Mouse (Mus musculus) gastrocnemius, adult 2 months (tissue): ENCODE measurements around the gene Nlgn1. TPM values are rescaled to one million over a fixed set of nuclear protein-coding genes. Genes with fewer than 3 reads are reported as not detected.

Experiments used
- DNase-seq: peaks from one replicate; pipeline ENCODE4 v3.0.0; 2022
- H3K27ac ChIP-seq: fragments of 200-600 bp; 2 replicates; pipeline ENCODE4 v1.8.1; 2022; ENCODE audit warnings: mild to moderate bottlenecking
- H3K4me3 ChIP-seq: fragments of 200-600 bp; 2 replicates; pipeline ENCODE4 v1.8.1; 2022; ENCODE audit warnings: mild to moderate bottlenecking, moderate library complexity
- CTCF ChIP-seq: fragments of 200-600 bp; IDR thresholded peaks from 2 replicates; pipeline ENCODE4 v1.8.1; 2022; ENCODE audit warnings: antibody characterized with exemption, mild to moderate bottlenecking, moderate library complexity
- intact Hi-C: fragments of 180-260 bp; cut with DNase I; formaldehyde crosslinking; loops from one replicate; pipeline ENCODE4 v1.15.1; 2025
- total RNA-seq, 2 experiments: library from RNA; stranded (reverse); gene quantifications; 2 replicates each; pipeline ENCODE4 v1.2.3; 2021

Gene Nlgn1
- total RNA-seq, 2 experiments from 2014 or later, result 0.10 to 0.22 TPM

DNA sequence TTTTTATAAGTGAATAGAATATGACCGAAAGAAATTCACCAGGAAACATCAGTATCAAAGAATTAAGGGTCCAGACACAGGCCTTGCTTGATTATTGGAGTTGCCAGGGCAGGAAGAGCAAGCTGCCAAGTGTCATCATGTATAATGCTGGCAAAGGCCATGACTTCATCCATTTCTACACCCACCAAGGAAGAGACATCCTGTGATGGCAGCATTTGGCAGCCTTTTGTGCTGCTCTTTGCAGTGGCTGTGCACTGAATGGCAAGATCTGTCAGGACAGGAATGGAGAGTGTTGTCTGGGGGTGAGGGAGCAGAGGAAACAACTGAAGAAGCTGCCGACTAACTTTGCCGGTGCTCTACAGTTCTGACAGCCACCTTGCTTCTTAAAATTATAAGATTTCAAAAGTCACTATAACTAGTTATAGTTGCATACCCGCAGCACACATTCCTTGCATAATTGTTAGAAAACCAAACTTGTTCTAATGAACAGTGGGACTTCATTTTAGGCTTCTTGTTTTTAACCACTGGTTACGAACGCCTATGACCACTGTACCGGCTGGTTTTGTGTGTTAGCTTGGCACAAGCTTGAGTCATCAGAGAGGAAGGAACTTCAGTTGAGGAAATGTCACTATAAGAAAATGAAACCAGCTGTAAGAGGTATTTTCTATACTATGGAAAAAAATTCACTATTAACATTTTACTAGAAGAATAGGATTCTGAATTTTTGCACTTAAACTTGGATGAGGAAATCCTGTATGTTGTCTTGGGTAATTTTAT is 487.4 kb downstream of the Nlgn1 start:
- no peak for TF ChIP-seq CTCF
- no peak overlapping the region for H3K4me3 ChIP-seq
- H3K27ac ChIP-seq, result no peak overlapping the region
- intact Hi-C loops, result no loop called here
- DNase-seq, result no peak

DNA sequence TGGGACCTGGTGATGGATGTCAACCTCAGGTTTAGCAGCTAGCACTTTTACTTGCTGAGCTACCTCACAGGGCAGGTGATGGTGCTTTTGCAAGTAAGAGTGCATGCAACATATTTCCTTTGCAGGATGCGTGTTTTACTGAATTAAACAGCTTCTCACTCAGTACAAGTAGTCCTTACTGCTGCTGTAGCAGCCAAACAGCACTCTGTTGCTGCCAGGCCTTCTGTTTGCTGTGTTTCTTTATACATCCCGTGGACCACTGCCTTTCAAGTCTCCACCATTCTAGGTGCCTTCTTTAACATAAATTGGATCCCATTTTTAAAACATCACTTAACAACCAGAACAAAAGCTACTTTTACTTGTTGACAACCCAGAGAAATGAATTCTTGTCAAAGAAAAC is 502.0 kb downstream of the Nlgn1 start:
- Histone ChIP-seq H3K4me3 (no peak overlapping the region), H3K27ac (no peak overlapping the region)
- no peak for TF ChIP-seq CTCF
- intact Hi-C loops, result no loop called here
- no peak for DNase-seq

DNA sequence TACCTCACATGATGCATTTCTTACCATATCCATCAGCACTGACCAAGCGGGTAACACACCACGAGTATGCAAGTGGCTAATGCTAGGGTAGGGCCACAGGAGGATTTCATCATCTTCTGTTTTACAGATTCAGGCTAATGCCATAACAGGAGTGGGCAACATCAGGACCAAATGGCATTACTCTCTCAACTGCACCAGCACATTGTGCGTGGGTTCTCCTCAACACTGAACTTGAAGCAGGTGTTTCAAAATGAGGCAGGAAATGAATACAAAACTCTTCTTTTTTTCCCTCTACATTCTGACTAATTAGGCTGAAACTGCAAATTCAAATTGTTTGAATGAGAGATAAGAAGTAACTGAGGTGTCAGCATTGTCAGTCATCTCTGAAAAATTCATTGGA is 518.9 kb downstream of the Nlgn1 start:
- no peak overlapping the region for H3K4me3 ChIP-seq
- no peak for DNase-seq
- intact Hi-C loops, result no loop called here

DNA sequence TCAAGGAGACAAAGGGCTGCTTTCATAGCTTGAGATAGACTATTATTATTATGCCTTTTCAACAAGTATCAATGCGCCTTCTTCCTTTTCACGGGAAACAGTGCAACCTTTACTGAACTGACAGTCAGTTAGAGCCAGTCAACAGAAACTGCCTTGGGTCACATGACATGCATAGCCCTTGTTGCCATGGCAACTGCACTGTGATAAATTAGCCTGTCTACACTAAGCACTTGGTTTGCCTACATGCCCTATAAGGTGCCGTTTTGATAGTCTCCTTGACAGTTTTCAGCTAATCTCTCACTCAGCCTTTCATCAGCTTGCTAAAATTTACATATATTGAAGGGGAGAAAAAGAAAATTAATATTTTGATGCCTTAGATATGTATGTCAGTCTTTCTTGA is 524.7 kb downstream of the Nlgn1 start:
- no peak overlapping the region for H3K27ac ChIP-seq
- no peak overlapping the region for H3K4me3 ChIP-seq
- no peak for TF ChIP-seq CTCF
- no peak for DNase-seq
- intact Hi-C loops, result no loop called here

More for the DNA sequence above, 518.9 kb downstream of the Nlgn1 start:
- no peak overlapping the region for H3K27ac ChIP-seq
- TF ChIP-seq CTCF, result no peak

DNA sequence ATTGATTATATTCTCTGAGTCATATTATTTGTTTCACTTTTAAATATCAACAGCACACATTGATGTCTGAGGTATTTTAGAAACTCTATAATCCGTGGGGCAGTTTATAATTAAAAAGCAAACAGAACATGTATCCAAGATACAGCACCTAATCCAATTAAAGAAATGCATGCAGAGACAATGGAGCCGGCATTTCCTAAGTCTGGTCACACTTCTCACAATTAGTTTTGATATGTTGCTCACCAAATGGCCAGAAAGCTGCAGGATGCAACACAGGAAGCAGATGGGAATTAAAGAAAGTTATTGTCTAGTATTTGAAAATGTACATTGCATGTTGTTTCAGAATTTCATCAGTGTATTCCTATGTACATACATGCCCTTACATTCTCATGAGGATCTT is 550.6 kb downstream of the Nlgn1 start:
- Histone ChIP-seq H3K4me3 (no peak overlapping the region), H3K27ac (no peak overlapping the region)
- intact Hi-C loops, result no loop called here
- DNase-seq, result no peak
- TF ChIP-seq CTCF, result no peak

DNA sequence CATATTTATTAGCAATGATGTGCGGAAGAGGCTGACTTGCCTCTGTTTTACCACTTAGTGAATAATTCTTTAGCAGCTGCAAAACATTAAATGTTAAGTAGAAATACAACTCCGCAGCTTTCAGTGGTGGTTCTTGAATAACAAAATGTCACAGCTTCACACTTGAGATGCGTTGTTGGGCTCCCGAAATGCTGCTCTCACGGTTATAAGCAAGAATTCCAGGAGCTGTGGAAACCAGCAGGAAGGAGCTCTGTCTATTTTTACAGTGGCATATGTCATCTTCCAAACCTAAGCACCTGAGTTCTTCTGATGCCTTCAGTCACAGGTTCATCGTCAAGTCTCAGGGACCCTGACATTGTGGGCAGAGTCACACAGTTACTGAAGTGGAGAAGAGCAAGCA is 556.8 kb downstream of the Nlgn1 start:
- no peak for TF ChIP-seq CTCF
- intact Hi-C loops, result no loop called here
- H3K27ac ChIP-seq, result no peak overlapping the region

DNA sequence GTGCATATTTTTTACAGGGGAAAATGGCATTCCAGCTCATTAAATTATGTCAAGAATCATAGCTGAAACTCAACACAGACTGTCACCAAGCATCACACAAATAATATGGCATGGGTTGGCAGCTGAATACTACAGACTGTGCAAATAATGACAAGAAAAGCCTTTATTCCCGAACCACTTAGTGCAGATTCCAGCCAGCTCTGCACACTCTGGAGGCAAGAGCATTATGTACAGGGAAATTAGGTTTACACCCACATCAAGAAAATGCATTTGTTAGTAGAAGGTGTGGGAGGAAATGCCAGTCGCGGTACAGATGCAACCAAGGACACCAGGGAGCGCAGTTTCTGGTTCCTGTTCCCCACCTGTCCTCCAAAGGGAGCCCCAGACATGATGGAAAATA is 558.4 kb downstream of the Nlgn1 start:
- Histone ChIP-seq H3K27ac (no peak overlapping the region), H3K4me3 (no peak overlapping the region)
- DNase-seq, result no peak
- no peak for TF ChIP-seq CTCF
- intact Hi-C loops, result no loop called here

More for the DNA sequence above, 556.8 kb downstream of the Nlgn1 start:
- H3K4me3 ChIP-seq, result no peak overlapping the region
- no peak for DNase-seq

DNA sequence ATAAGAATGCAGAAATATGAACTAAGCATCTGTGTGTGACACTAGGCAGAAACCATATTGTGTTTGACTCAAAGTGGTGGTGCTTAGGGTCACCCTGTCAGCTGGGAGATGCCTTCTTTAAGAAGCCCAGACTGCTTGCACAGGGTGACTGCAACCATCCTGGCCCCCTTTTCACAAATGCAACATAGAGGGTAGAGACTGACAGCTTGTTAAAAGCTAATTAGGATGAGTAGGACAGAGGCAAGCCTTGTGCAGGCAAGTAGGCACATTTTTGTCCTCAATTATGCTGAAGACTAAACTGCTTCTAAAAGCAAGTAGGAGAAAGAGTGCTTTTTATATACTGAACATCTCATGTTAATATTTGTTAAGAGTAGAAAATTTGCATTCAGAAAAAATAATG is 558.8 kb downstream of the Nlgn1 start:
- Histone ChIP-seq H3K27ac (no peak overlapping the region), H3K4me3 (no peak overlapping the region)
- TF ChIP-seq CTCF, result no peak
- intact Hi-C loops, result no loop called here
- no peak for DNase-seq

DNA sequence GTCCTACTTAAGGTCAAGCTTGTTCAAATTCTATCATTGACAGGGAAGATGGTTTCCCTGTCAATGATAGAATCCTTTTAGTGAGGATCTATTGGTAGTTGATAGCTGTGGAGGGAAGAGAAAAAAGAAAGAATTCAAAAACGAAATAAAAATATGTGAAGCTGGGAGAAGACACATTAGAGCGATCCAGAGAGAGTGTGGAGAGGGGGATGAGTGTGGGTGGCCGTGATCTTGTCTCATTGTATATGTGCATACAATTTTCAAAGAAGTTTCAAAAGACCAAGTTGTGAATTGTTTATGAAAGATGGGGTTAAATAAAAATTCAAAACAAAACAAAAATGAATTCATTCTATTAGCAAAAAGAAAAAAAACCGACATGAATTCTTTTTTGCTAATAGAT is 568.6 kb downstream of the Nlgn1 start:
- intact Hi-C loops, result no loop called here
- Histone ChIP-seq H3K4me3 (no peak overlapping the region), H3K27ac (no peak overlapping the region)
- TF ChIP-seq CTCF, result no peak
- no peak for DNase-seq

DNA sequence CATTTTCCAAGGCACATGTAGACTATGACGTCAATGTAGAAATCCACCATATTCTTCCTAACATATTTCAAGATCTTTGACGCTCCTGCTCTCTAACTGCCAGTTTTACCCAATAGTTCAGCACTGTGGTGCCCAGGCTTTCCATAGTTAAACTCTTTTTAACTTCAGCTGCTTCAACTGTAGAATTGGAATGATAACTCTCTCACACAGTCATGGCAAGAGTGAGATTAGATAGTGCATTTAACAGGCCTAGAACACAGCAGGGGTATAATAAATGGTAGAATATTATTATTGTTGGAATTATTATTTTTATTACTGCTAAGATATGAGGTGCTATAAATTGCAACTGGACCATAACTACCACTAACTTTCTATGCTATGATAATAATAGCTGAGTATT is 574.4 kb downstream of the Nlgn1 start:
- intact Hi-C loops, result no loop called here
- H3K27ac ChIP-seq, result no peak overlapping the region
- DNase-seq, result no peak
- H3K4me3 ChIP-seq, result no peak overlapping the region
- TF ChIP-seq CTCF, result no peak

DNA sequence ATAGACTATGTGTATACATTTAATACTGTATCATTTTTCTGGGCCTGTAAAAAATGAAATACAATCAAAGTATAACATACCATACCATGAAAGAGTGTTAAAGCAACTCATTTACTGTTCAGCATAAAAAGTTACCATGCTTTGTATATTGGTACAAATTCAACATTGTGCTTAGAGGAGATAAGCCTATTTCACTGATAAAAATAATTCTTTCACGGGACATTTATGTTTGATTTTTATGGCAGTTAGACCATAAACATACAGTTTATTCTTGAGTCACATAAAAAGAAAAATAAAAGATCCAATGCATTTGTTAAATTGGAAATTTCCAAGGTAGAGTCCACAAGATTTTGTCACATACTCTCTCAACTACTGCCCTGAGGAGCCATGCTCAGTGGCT is 608.1 kb downstream of the Nlgn1 start:
- Histone ChIP-seq H3K27ac (no peak overlapping the region), H3K4me3 (no peak overlapping the region)
- no peak for DNase-seq
- intact Hi-C loops, result no loop called here
- no peak for TF ChIP-seq CTCF

DNA sequence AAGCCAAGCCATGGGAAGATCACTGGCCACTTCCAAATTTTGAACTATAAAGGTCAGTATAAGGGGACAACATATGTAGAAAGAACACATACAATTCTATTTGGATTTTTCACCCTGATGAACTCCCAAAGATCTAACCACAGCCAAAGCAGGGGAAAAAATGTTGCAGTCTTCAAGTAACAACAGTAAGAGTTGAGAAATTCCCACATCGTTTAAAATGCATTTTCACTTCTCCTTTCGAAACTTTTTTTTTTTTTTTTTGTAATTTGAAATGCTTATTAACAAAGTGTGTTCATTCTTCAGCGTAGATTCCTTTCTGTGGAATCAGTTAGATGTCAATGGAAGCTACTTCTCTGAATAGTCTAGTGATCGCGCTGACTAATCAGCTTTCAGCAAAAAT is 610.8 kb downstream of the Nlgn1 start:
- TF ChIP-seq CTCF, result no peak
- intact Hi-C loops, result no loop called here
- DNase-seq, result no peak
- no peak overlapping the region for H3K4me3 ChIP-seq
- no peak overlapping the region for H3K27ac ChIP-seq

DNA sequence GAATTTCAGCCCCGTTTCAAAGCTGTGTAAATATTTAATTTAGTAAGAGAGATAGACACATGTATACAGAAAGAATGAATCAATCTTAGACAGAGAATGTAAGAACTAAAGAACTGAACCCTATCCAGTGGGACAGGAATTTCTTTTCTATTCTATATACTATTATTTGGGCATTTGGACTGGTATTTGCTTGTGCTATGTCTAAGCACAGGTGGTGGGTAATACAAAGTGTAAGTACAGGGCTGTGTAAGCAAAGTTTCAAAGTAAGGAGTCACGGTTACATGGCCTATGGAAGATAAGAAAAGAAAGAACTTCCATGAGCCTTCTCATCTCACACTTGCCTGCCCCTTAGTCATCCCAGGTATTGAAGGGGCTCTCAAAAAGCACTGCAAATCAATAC is 624.9 kb downstream of the Nlgn1 start:
- no peak for TF ChIP-seq CTCF
- H3K27ac ChIP-seq, result no peak overlapping the region
- intact Hi-C loops, result no loop called here
- DNase-seq, result no peak
- no peak overlapping the region for H3K4me3 ChIP-seq

DNA sequence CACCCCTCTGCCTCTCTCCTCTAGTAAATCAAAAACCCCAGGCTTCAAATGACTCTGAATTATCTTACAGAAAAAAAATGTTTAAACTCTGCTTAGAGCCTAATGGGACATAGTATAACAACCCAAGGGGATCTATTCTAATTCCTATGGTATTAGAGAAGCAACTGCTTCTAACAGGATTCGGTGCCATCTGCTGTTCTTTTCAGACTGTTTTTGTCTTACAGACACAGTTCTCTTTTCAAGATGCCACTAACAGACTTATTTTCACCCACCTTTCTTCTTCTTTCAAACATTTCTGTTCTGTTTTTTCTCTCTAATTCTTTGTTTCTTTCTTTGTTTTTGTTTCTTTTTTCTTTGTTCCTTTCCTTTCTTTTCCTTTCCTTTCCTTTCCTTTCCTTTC is 635.0 kb downstream of the Nlgn1 start:
- intact Hi-C loops, result no loop called here
- no peak overlapping the region for H3K27ac ChIP-seq
- no peak for TF ChIP-seq CTCF
- H3K4me3 ChIP-seq, result no peak overlapping the region
- DNase-seq, result no peak
